Mouse (Mus musculus) liver, embryonic 14.5 days (tissue): ENCODE measurements around the gene Cuta.

Experiments
- CTCF ChIP-seq: IDR thresholded peaks from 2 replicates; pipeline ENCODE4 v1.5.1; 2016; ENCODE audit warnings: antibody characterized with exemption, low read depth, control low read depth
- EP300 ChIP-seq: IDR thresholded peaks from 2 replicates; pipeline ENCODE4 v1.6.1; 2016; ENCODE audit warnings: antibody characterized with exemption, low read depth

- TF ChIP-seq CTCF: no peak
- TF ChIP-seq EP300: no peak
Measured at GRCm38 (mm10) chr17:26936453-26936852, 2.9 kb downstream of the Cuta start.
